Mouse (Mus musculus): ENCODE results near the gene Ccl4.

GRCm38 (mm10) chr11:83663532-83663931, 1.1 kb downstream of the Ccl4 start:
- TF ChIP-seq CTCF (IDR thresholded peaks at IDR 0.05; ENCODE audit: low read depth, low read length) (no peak), GATA2 (IDR thresholded peaks at IDR 0.05; ENCODE audit: borderline replicate concordance, low read depth, low read length) (no peak)

Data from G1E (cell line).